Mouse (Mus musculus): ENCODE measurements around the gene Ing1. TPM values are rescaled to one million over a fixed set of nuclear protein-coding genes. Genes with fewer than 3 reads are reported as not detected.
A peak's percentile ranks its signal among the peaks of the same experiment; 100 is the strongest.
"Not testable (repeated sequence)": the region's sequence is repeated elsewhere in the genome, so short reads cannot be mapped to it uniquely, and the experiment has no call there.

Gene Ing1
- polyA plus RNA-seq, 1 experiment from 2014 or later, result 36.9 TPM

DNA sequence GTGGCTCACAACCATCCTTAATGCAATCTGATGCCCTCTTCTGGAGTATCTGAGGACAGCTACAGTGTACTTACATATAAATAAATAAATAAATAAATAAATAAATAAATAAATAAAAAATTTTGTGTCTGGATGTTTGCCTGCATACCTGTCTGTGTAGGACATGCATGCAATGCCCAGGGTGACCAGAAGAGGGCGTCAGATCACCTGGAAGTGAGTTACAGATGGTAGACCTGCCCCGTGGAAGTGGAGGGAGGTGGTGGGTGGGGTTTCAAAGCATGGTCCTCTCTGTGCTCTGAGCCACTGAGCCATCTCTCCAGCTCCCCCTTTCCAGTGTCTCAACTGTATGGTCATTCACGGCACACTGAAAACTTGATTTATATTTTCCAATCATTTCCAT lies 11.0 kb upstream of the Ing1 start:
- no peak overlapping the region for H3K4me3 ChIP-seq (replicated peaks; ENCODE audit: low read depth, low read length)
- ATAC-seq (replicated peaks; ENCODE audit: low FRiP score, low read depth), result no peak
- 0 out of 2 replicates have a peak, but pooled peaks cover 17% of the 10 kb centered on the region for H3K36me3 ChIP-seq (ENCODE audit: insufficient read depth, low read length)
- no peaks in the 10 kb centered on the region for H3K27me3 ChIP-seq (ENCODE audit: insufficient read depth, low read length)
- DNase-seq (ENCODE audit: low spot score), result no peak
- no peak overlapping the region for H3K27ac ChIP-seq
- peak; percentile 67 for TF ChIP-seq CTCF (IDR thresholded peaks at IDR 0.05; ENCODE audit: low read depth)
- no peaks in the 10 kb centered on the region for H3K9me3 ChIP-seq (replicated peaks; ENCODE audit: low read length)
- no peak overlapping the region for H3K4me2 ChIP-seq (ENCODE audit: low read length)
- H3K9ac ChIP-seq (ENCODE audit: low read depth, low read length), result no peak overlapping the region
- no peaks in the 10 kb centered on the region for H3K4me1 ChIP-seq (replicated peaks; ENCODE audit: insufficient read depth, low read length)
- 47% methylated on average over 3 of the region's 3 CpGs for WGBS

DNA sequence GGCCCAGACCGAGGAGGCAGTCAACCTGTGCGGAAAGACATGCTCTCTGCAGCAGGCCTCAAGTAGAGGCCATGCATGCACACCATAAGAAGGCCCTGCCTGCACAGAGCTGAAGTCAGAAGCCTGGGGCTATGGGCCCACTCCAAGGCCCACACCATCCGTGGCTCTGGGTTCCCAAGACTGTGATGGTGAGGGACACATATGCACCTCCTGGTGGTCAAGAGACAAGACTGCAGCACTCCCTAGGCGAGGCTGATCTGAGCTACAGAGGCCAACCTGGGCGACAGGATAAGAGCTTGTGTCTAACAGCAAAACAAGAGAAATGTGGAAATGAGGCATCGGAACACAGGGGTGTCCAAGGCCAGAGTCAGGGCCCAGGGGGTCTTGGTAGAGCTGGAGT lies 8.3 kb upstream of the Ing1 start:
- DNase-seq (ENCODE audit: low spot score) (no peak), ATAC-seq (replicated peaks; ENCODE audit: low FRiP score, low read depth) (no peak)
- Histone ChIP-seq H3K4me3 (replicated peaks; ENCODE audit: low read depth, low read length) (no peak overlapping the region), H3K27me3 (ENCODE audit: insufficient read depth, low read length) (no peaks in the 10 kb centered on the region), H3K36me3 (ENCODE audit: insufficient read depth, low read length) (0 out of 2 replicates have a peak, but pooled peaks cover 9% of the 10 kb centered on the region), H3K27ac (no peak overlapping the region), H3K9ac (ENCODE audit: low read depth, low read length) (no peak overlapping the region), H3K4me2 (ENCODE audit: low read length) (no peak overlapping the region), H3K9me3 (replicated peaks; ENCODE audit: low read length) (no peaks in the 10 kb centered on the region), H3K4me1 (replicated peaks; ENCODE audit: insufficient read depth, low read length) (peaks cover 4% of the 10 kb centered on the region; the same call in 1 of the 2 replicates)
- WGBS, result 64% methylated on average over 6 of the region's 6 CpGs
- peak; percentile 61 for TF ChIP-seq CTCF (IDR thresholded peaks at IDR 0.05; ENCODE audit: low read depth)

- peak; percentile 71 for TF ChIP-seq CTCF (IDR thresholded peaks at IDR 0.05; ENCODE audit: low read depth)
- H3K4me2 ChIP-seq (ENCODE audit: low read length), result peak overlapping the region; percentile 59
- 0 out of 2 replicates have a peak, but pooled peaks cover 3% of the 10 kb centered on the region for H3K36me3 ChIP-seq (ENCODE audit: insufficient read depth, low read length)
- DNase-seq (ENCODE audit: low spot score), result peak; percentile 65
- H3K27ac ChIP-seq, result no peak overlapping the region
- H3K9me3 ChIP-seq (replicated peaks; ENCODE audit: low read length), result no peaks in the 10 kb centered on the region
- no peaks in the 10 kb centered on the region for H3K27me3 ChIP-seq (ENCODE audit: insufficient read depth, low read length)
- H3K4me1 ChIP-seq (replicated peaks; ENCODE audit: insufficient read depth, low read length), result peaks cover 8% of the 10 kb centered on the region; the same call in 1 of the 2 replicates
- no peak overlapping the region for H3K9ac ChIP-seq (ENCODE audit: low read depth, low read length)
- ATAC-seq (replicated peaks; ENCODE audit: low FRiP score, low read depth), result no peak
- peak overlapping the region; percentile 52; the same call in 1 of the 2 replicates for H3K4me3 ChIP-seq (replicated peaks; ENCODE audit: low read depth, low read length)
- WGBS, result 21% methylated on average over 7 of the region's 7 CpGs
These were observed 5.7 kb upstream of the Ing1 start for GRCm38 (mm10) chr8:11549706-11550105.

DNA sequence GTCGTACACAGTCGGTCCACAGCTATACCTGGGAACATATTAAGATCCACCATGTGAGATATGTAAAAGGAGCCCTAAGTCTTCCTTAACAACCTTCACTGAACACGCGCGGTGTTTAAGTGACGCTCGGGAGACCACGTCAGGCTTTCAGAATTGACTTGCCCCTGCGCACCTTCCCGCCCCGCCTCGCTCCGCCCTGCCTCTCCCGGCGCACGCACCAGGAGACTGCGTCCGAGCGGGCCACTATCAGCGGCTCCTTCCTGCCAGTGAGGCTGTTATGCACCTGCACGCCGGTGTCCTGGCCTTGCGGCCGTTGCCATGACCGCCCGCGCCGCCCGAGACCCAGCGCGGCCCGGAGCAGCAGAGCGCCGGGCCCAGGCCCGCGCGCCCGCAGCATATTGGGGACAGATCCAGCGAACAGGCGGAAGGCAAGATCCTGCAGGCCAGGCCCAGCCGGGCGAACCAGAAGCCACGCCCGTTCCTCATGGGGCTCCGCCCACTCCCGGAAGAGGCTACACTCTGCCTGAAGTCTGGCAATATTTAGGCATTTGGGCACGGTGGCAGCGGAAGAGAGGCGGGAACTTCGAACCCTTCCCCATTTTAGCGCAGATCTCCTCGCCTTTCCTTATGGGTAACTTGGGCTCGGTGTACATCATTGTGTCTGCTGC lies 5.0 kb upstream of the Ing1 start, which contains the start of gene Cars2:
Cars2 (minus strand) TSS at position 503 of the 668 bp plus-strand sequence.
- Histone ChIP-seq H3K4me2 (ENCODE audit: low read length) (peak within 1 kb of the TSS; percentile 59), H3K9me3 (replicated peaks; ENCODE audit: low read length) (no peaks in the 10 kb centered on the region), H3K36me3 (ENCODE audit: insufficient read depth, low read length) (0 out of 2 replicates have a peak, but pooled peaks cover 3% of the 10 kb centered on the region), H3K9ac (ENCODE audit: low read depth, low read length) (peak within 1 kb of the TSS; percentile 62), H3K27ac (peak within 1 kb of the TSS; percentile 80), H3K4me1 (replicated peaks; ENCODE audit: insufficient read depth, low read length) (peaks cover 10% of the 10 kb centered on the region; the same call in 1 of the 2 replicates), H3K4me3 (replicated peaks; ENCODE audit: low read depth, low read length) (peak within 1 kb of the TSS; percentile 52), H3K27me3 (ENCODE audit: insufficient read depth, low read length) (no peaks in the 10 kb centered on the region)
- ATAC-seq (replicated peaks; ENCODE audit: low FRiP score, low read depth), result peak; percentile 68
- peak; percentile 90 for DNase-seq (ENCODE audit: low spot score)
- under 1% methylated on average over 53 of the region's 53 CpGs for WGBS
- TF ChIP-seq CTCF (IDR thresholded peaks at IDR 0.05; ENCODE audit: low read depth), result no peak

DNA sequence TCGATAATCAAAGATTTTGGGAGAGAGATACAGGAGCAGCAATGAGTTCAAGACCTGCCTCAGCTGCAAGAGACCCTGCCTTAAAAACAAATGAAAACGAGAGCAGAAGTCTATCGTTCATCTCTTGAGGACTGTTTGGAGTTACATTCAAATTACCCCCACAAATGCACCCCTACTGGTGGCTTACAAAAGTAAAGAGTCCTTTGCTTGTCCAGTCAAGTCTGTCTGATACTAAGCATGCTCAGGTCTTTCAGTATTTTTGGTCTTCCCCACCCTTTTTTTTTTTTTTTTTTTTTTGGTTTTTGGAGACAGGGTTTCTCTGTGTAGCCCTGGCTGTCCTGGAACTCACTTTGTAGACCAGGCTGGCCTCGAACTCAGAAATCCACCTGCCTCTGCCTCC lies 3.9 kb upstream of the Ing1 start:
- peak; percentile 16; the same call in 1 of the 2 replicates for TF ChIP-seq CTCF (IDR thresholded peaks at IDR 0.05; ENCODE audit: low read depth)
- not testable (repeated sequence) for H3K27ac ChIP-seq; H3K4me1 ChIP-seq (replicated peaks; ENCODE audit: insufficient read depth, low read length); H3K36me3 ChIP-seq (ENCODE audit: insufficient read depth, low read length); ATAC-seq (replicated peaks; ENCODE audit: low FRiP score, low read depth); H3K4me2 ChIP-seq (ENCODE audit: low read length); H3K9me3 ChIP-seq (replicated peaks; ENCODE audit: low read length); H3K27me3 ChIP-seq (ENCODE audit: insufficient read depth, low read length); H3K9ac ChIP-seq (ENCODE audit: low read depth, low read length); H3K4me3 ChIP-seq (replicated peaks; ENCODE audit: low read depth, low read length)
- peak; percentile 37 for DNase-seq (ENCODE audit: low spot score)
- WGBS, result 80% methylated on average over 3 of the region's 4 CpGs

DNA sequence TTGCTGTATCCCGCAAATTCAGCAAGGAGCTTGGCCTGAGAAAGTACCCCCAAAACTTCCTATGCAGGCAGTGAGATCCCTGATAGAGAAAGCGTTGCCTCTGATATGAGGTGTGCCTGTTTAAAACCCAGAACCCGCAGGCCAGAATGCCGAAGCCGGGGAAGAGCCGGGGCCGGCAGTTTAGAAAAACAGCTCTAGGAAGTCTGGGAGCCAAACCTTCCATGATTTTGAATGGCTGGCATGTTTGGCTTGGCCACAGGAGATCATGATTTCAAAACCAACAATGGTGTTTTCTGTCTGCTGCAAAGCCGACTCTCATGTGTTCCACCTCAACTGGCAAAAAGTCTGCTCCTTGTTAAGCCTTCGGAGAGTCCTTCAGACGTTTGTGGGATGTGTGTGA lies 3.0 kb upstream of the Ing1 start:
- TF ChIP-seq CTCF (IDR thresholded peaks at IDR 0.05; ENCODE audit: low read depth), result no peak
- ATAC-seq (replicated peaks; ENCODE audit: low FRiP score, low read depth), result no peak
- H3K9ac ChIP-seq (ENCODE audit: low read depth, low read length), result no peak overlapping the region
- WGBS, result 71% methylated on average over 10 of the region's 10 CpGs
- H3K36me3 ChIP-seq (ENCODE audit: insufficient read depth, low read length), result no peaks in the 10 kb centered on the region
- peaks cover 10% of the 10 kb centered on the region; the same call in 1 of the 2 replicates for H3K4me1 ChIP-seq (replicated peaks; ENCODE audit: insufficient read depth, low read length)
- H3K4me2 ChIP-seq (ENCODE audit: low read length), result no peak overlapping the region
- H3K27me3 ChIP-seq (ENCODE audit: insufficient read depth, low read length), result no peaks in the 10 kb centered on the region
- no peak overlapping the region for H3K4me3 ChIP-seq (replicated peaks; ENCODE audit: low read depth, low read length)
- no peak for DNase-seq (ENCODE audit: low spot score)
- no peaks in the 10 kb centered on the region for H3K9me3 ChIP-seq (replicated peaks; ENCODE audit: low read length)
- no peak overlapping the region for H3K27ac ChIP-seq

Data from kidney, postnatal 0 days (tissue).